Comparison of ENCODE assay signal across 11 mouse cellular contexts in genomic region chr7:110796367-110797051, GRCm38 (mm10). TPM values are rescaled to one million over a fixed set of nuclear protein-coding genes. Genes with fewer than 3 reads are reported as not detected.
DNase-seq lines count a peak whose midpoint lies in the region; ATAC-seq and TF ChIP-seq lines count a peak whose summit lies in the region.
"Had no signal": no experiment of that assay in that cellular context is flagged by ENCODE, and none has a peak within 500 bp of the region (broad histone marks: within the 10 kb centered on the region; RNA-seq: fewer than 3 reads in every experiment).

No protein-coding gene starts in this region.

- H3K4me1 ChIP-seq in liver, embryonic 16.5 days (ENCODE audit: control insufficient read depth, low read depth, low read length), result peaks cover 4% of the 10 kb centered on the region
- peaks cover 14% of the 10 kb centered on the region; the same call in 1 of the 2 replicates for H3K4me1 ChIP-seq in spleen, adult 2 months (ENCODE audit: control insufficient read depth, insufficient read depth, insufficient read length)
- H3K4me1 ChIP-seq: forebrain, embryonic 15.5 days had no signal

- TF ChIP-seq CTCF in spleen, adult 2 months (IDR thresholded peaks at IDR 0.05; ENCODE audit: extremely low read depth, insufficient read depth, insufficient read length, insufficient replicate concordance), result no peak

- H3K4me3 ChIP-seq in liver, embryonic 16.5 days (ENCODE audit: low read depth, low read length), result no peak overlapping the region
- H3K4me3 ChIP-seq in spleen, adult 2 months (ENCODE audit: extremely low read depth, insufficient read depth, insufficient read length), result no peak overlapping the region
- H3K4me3 ChIP-seq: forebrain, embryonic 15.5 days had no signal

- TF ChIP-seq POLR2A in spleen, adult 2 months (IDR thresholded peaks at IDR 0.05; ENCODE audit: low read depth, low read length), result no peak

- H3K27ac ChIP-seq in liver, embryonic 16.5 days (ENCODE audit: low read length), result no peak overlapping the region
- peak overlapping the region; percentile 50 for H3K27ac ChIP-seq in spleen, adult 2 months (ENCODE audit: insufficient read depth, low read length)
- H3K27ac ChIP-seq: forebrain, embryonic 15.5 days had no signal

- H3K27me3 ChIP-seq in liver, embryonic 16.5 days (ENCODE audit: control insufficient read depth, insufficient read depth, low read depth, low read length), result no peaks in the 10 kb centered on the region
- H3K27me3 ChIP-seq in spleen, adult 2 months (ENCODE audit: control insufficient read depth, insufficient read depth, low read length), result no peaks in the 10 kb centered on the region
- H3K27me3 ChIP-seq: forebrain, embryonic 15.5 days had no signal

- peak; percentile 37 for DNase-seq in adrenal gland, postnatal 14 days
- no peak for DNase-seq in adrenal gland, postnatal 36 days
- peak; percentile 86 for DNase-seq in CD4-positive, CD25-positive, alpha-beta regulatory T cell, adult 2 months (ENCODE audit: low read depth, low spot score)
- DNase-seq in spleen, adult 2 months (ENCODE audit: low read depth in 1 of 2, low spot score in 2 of 2), result peak; percentile 81 to 85
- DNase-seq in neural tube, embryonic 10.5 days (ENCODE audit: extremely low spot score, low spot score), result no peak
- DNase-seq in kidney, postnatal 14 days, result no peak
- no peak for DNase-seq in kidney, postnatal 36 days
- DNase-seq: heart, postnatal 4 days had no signal

- ATAC-seq in liver, embryonic 16.5 days (ENCODE audit: low read depth), result peak; percentile 53
- ATAC-seq: forebrain, embryonic 15.5 days had no signal

- no peak overlapping the region for H3K4me2 ChIP-seq in liver, embryonic 16.5 days (ENCODE audit: low read depth, low read length)
- H3K4me2 ChIP-seq: forebrain, embryonic 15.5 days; lung, embryonic 14.5 days had no signal

- H3K9me3 ChIP-seq in liver, embryonic 16.5 days (replicated peaks; ENCODE audit: control insufficient read depth, low read length), result no peaks in the 10 kb centered on the region
- H3K9me3 ChIP-seq: forebrain, embryonic 15.5 days had no signal

- peaks cover 48% of the 10 kb centered on the region for H3K36me3 ChIP-seq in liver, embryonic 16.5 days (ENCODE audit: control insufficient read depth, insufficient read depth)
- H3K36me3 ChIP-seq in spleen, adult 2 months (ENCODE audit: control insufficient read depth, insufficient read depth, low read length), result peaks cover 3% of the 10 kb centered on the region; the same call in 1 of the 2 replicates
- H3K36me3 ChIP-seq: forebrain, embryonic 15.5 days had no signal

- 34% methylated on average over 12 of the region's 12 CpGs for WGBS in liver, embryonic 16.5 days (ENCODE audit: insufficient replicate concordance)
- 13% methylated on average over 12 of the region's 12 CpGs for WGBS in spleen, adult 2 months

- no peak overlapping the region for H3K9ac ChIP-seq in liver, embryonic 16.5 days (ENCODE audit: low read depth, low read length)
- H3K9ac ChIP-seq: forebrain, embryonic 15.5 days; lung, embryonic 14.5 days had no signal

RNA-seq across cellular contexts. Expression of gene Ampd3, which starts 28.5 kb away (rescaled TPM):
- 22.9 and 32.8 TPM in 2 replicates for total RNA-seq in adrenal gland, postnatal 14 days (2021)
- total RNA-seq in adrenal gland, postnatal 36 days (2021), result 10 to 100 TPM; 13.9 to 14.7 TPM
- 32.6 and 34.4 TPM in 2 replicates for polyA plus RNA-seq in liver, embryonic 16.5 days (2015; fragmentation: Nextera tagmentation; extraction: Ambion mirVana)
- 15.8 and 21.8 TPM in 2 replicates for polyA plus RNA-seq in spleen, adult 2 months (2012; rRNA removed)

RNA-seq across cellular contexts. Expression of gene Rnf141, which starts 47.7 kb away (rescaled TPM):
- total RNA-seq in adrenal gland, postnatal 14 days (2021), result 38.8 and 46.1 TPM in 2 replicates
- 10 to 100 TPM; 46.8 to 76.2 TPM for total RNA-seq in adrenal gland, postnatal 36 days (2021)
- 29.0 and 30.7 TPM in 2 replicates for polyA plus RNA-seq in liver, embryonic 16.5 days (2015; fragmentation: Nextera tagmentation; extraction: Ambion mirVana)
- polyA plus RNA-seq in spleen, adult 2 months (2012; rRNA removed), result 10.0 and 12.4 TPM in 2 replicates

Comparison
In these comparisons a context has a peak if more than half of its experiments do, and no peak if none do; other contexts are left out.
1. DNase-seq: peak in adrenal gland, postnatal 14 days (single experiment), CD4-positive, CD25-positive, alpha-beta regulatory T cell, adult 2 months (single experiment) and spleen, adult 2 months (2 of 2); none in adrenal gland, postnatal 36 days (0 of 2), neural tube, embryonic 10.5 days (single experiment), kidney, postnatal 14 days (single experiment) and kidney, postnatal 36 days (0 of 2).